Mouse (Mus musculus): ENCODE data around the gene Aloxe3.

GRCm38 (mm10) chr11:69105796-69106195, 19.9 kb upstream of the Aloxe3 start:
- TF ChIP-seq POLR2A (IDR thresholded peaks at IDR 0.05; ENCODE audit: insufficient read length, low read depth) (no peak), MYOD1 (IDR thresholded peaks at IDR 0.05; ENCODE audit: control insufficient read depth in 1 of 3, insufficient read length in 2 of 3, low read depth in 2 of 3) (no peak), USF1 (IDR thresholded peaks at IDR 0.05; ENCODE audit: low read depth) (no peak), POLR2AphosphoS2 (IDR thresholded peaks at IDR 0.05; ENCODE audit: insufficient read length, low read depth) (no peak), MAX (IDR thresholded peaks at IDR 0.05; ENCODE audit: low read depth) (no peak), E2F4 (IDR thresholded peaks at IDR 0.05; ENCODE audit: insufficient read depth) (no peak), TCF12 (IDR thresholded peaks at IDR 0.05; ENCODE audit: insufficient read depth, poor library complexity, severe bottlenecking) (no peak), MYOG (IDR thresholded peaks at IDR 0.05; ENCODE audit: control insufficient read depth in 1 of 3, insufficient read depth in 1 of 3, insufficient read length in 2 of 3, low read depth in 2 of 3) (no peak), TCF3 (IDR thresholded peaks at IDR 0.05; ENCODE audit: insufficient read length, low read depth) (no peak), REST (IDR thresholded peaks at IDR 0.05; ENCODE audit: insufficient read depth, insufficient read length) (no peak), CEBPB (IDR thresholded peaks at IDR 0.05; ENCODE audit: insufficient read depth, poor library complexity, severe bottlenecking) (no peak)

Measured in myocyte (in vitro differentiated cells).